Mouse (Mus musculus): ENCODE data around the gene Slc8b1. TPM values are rescaled to one million over a fixed set of nuclear protein-coding genes. Genes with fewer than 3 reads are reported as not detected.

Slc8b1 gene
- total and polyA plus RNA-seq, 3 experiments: 3.2 to 5.8 (median 5.1) TPM

DNA sequence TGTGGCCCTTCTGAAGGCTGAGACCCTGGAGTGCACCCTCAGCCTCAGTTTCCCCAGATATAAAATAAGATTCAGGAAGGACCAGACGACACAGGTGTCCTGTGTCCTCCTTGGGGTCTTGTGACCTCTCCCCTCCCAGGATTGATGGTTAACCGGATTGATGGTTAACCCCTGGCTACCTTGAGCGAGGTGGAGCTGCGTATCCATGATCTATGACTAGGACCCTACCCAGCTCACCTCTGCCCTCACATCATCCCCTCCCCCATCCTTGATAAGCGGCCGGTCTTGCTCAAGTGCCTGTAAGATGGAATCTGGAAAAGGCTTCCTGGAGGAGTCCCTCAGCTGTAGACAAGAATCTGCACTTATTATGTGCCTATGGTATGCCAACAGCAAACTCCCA, 42.1 kb upstream of the Slc8b1 start:
- H3K79me2 ChIP-seq (replicated peaks; ENCODE audit: control insufficient read depth, extremely low read depth, insufficient read depth, poor library complexity, severe bottlenecking): no peaks in the 10 kb centered on the region
- H3K4me1 ChIP-seq (ENCODE audit: control insufficient read depth in 1 of 2, insufficient read depth in 2 of 2): no peaks in the 10 kb centered on the region
- peaks cover 61% of the 10 kb centered on the region for H3K27me3 ChIP-seq (replicated peaks)
- no peak overlapping the region for H3K9ac ChIP-seq (ENCODE audit: insufficient read depth, low read depth)
- in situ Hi-C loops (cut with MboI; ENCODE audit: low pct_ligation_motif_present, low pct_unique_long_range_greater_than_20kb, low sequenced_read_pairs) (no loop called here), dilution Hi-C loops (cut with MboI; ENCODE audit: extremely low pct_ligation_motif_present, extremely low pct_unique_long_range_greater_than_20kb, low sequenced_read_pairs) (no loop called here)
- no peaks in the 10 kb centered on the region for H3K36me3 ChIP-seq (replicated peaks in 1 of 2; ENCODE audit: control insufficient read depth in 1 of 2, insufficient read depth in 1 of 2, low read length in 1 of 2)
- H3K4me2 ChIP-seq (ENCODE audit: insufficient read depth, low read depth, poor library complexity, severe bottlenecking): no peak overlapping the region
- TF ChIP-seq CTCF (conservative IDR thresholded peaks at IDR 0.05 in 1 of 2, IDR thresholded peaks at IDR 0.05 in 1 of 2; ENCODE audit: low read depth in 2 of 2, low read length in 2 of 2) (no peak), USF1 (IDR thresholded peaks at IDR 0.05; ENCODE audit: low read depth, low read length) (no peak), EP300 (IDR thresholded peaks at IDR 0.05; ENCODE audit: low read length) (no peak), SMC3 (IDR thresholded peaks at IDR 0.05; ENCODE audit: low read depth, low read length) (no peak), MXI1 (IDR thresholded peaks at IDR 0.05; ENCODE audit: low read depth, low read length) (no peak), TCF12 (IDR thresholded peaks at IDR 0.05; ENCODE audit: low read depth, low read length) (no peak), ZMIZ1 (IDR thresholded peaks at IDR 0.05; ENCODE audit: low read depth, low read length) (no peak), IRF4 (IDR thresholded peaks at IDR 0.05; ENCODE audit: low read depth, low read length) (no peak), ETS1 (conservative IDR thresholded peaks at IDR 0.05; ENCODE audit: low read depth, low read length) (no peak), JUN (IDR thresholded peaks at IDR 0.05; ENCODE audit: insufficient read depth, low read depth, low read length) (no peak), SIN3A (IDR thresholded peaks at IDR 0.05; ENCODE audit: low read length) (no peak), MAFK (IDR thresholded peaks at IDR 0.05; ENCODE audit: insufficient replicate concordance, low read length) (no peak), MAZ (IDR thresholded peaks at IDR 0.05; ENCODE audit: low read depth, low read length) (no peak), NRF1 (IDR thresholded peaks at IDR 0.05; ENCODE audit: low read depth, low read length) (no peak), RCOR1 (conservative IDR thresholded peaks at IDR 0.05; ENCODE audit: low read depth, low read length) (no peak), BHLHE40 (IDR thresholded peaks at IDR 0.05; ENCODE audit: low read depth, low read length) (no peak)
- no peak overlapping the region for H3K27ac ChIP-seq (ENCODE audit: insufficient read depth, low read depth)
- peaks cover 13% of the 10 kb centered on the region for H3K9me3 ChIP-seq (replicated peaks; ENCODE audit: low read length)
- no peak overlapping the region for H3K4me3 ChIP-seq (replicated peaks in 1 of 3; ENCODE audit: low read depth in 2 of 3, low read length in 2 of 3, poor library complexity in 1 of 3)
- DNase-seq (ENCODE audit: extremely low read depth): no peak

GRCm38 (mm10) chr5:120471538-120471937, 39.4 kb upstream of the Slc8b1 start:
- Histone ChIP-seq H3K27ac (ENCODE audit: insufficient read depth, low read depth) (no peak overlapping the region), H3K4me1 (ENCODE audit: control insufficient read depth in 1 of 2, insufficient read depth in 2 of 2) (no peaks in the 10 kb centered on the region), H3K9ac (ENCODE audit: insufficient read depth, low read depth) (no peak overlapping the region), H3K4me3 (replicated peaks in 1 of 3; ENCODE audit: low read depth in 2 of 3, low read length in 2 of 3, poor library complexity in 1 of 3) (no peak overlapping the region), H3K27me3 (replicated peaks) (peaks cover 66% of the 10 kb centered on the region), H3K36me3 (replicated peaks in 1 of 2; ENCODE audit: control insufficient read depth in 1 of 2, insufficient read depth in 1 of 2, low read length in 1 of 2) (no peaks in the 10 kb centered on the region), H3K9me3 (replicated peaks; ENCODE audit: low read length) (no peaks in the 10 kb centered on the region), H3K4me2 (ENCODE audit: insufficient read depth, low read depth, poor library complexity, severe bottlenecking) (no peak overlapping the region), H3K79me2 (replicated peaks; ENCODE audit: control insufficient read depth, extremely low read depth, insufficient read depth, poor library complexity, severe bottlenecking) (no peaks in the 10 kb centered on the region)
- in situ Hi-C loops (cut with MboI; ENCODE audit: low pct_ligation_motif_present, low pct_unique_long_range_greater_than_20kb, low sequenced_read_pairs): no loop called here
- DNase-seq (ENCODE audit: extremely low read depth): no peak
- TF ChIP-seq MXI1 (IDR thresholded peaks at IDR 0.05; ENCODE audit: low read depth, low read length): no peak
- TF ChIP-seq MAFK (IDR thresholded peaks at IDR 0.05; ENCODE audit: insufficient replicate concordance, low read length): no peak
- no peak for TF ChIP-seq ETS1 (conservative IDR thresholded peaks at IDR 0.05; ENCODE audit: low read depth, low read length)
- no peak for TF ChIP-seq ZNF384 (IDR thresholded peaks at IDR 0.05; ENCODE audit: low read depth, low read length)
- TF ChIP-seq NELFE (IDR thresholded peaks at IDR 0.05; ENCODE audit: low read depth, low read length): no peak
- TF ChIP-seq JUN (IDR thresholded peaks at IDR 0.05; ENCODE audit: insufficient read depth, low read depth, low read length): no peak
- TF ChIP-seq EP300 (IDR thresholded peaks at IDR 0.05; ENCODE audit: low read length): no peak
- no peak for TF ChIP-seq MAX (IDR thresholded peaks at IDR 0.05; ENCODE audit: low read length)
- TF ChIP-seq USF2 (conservative IDR thresholded peaks at IDR 0.05; ENCODE audit: low read depth, low read length): no peak
- TF ChIP-seq IRF4 (IDR thresholded peaks at IDR 0.05; ENCODE audit: low read depth, low read length): no peak
- TF ChIP-seq E2F4 (IDR thresholded peaks at IDR 0.05; ENCODE audit: insufficient replicate concordance, low read depth, low read length): no peak
- TF ChIP-seq ZC3H11A (IDR thresholded peaks at IDR 0.05; ENCODE audit: low read depth, low read length): no peak
- no peak for TF ChIP-seq SIN3A (IDR thresholded peaks at IDR 0.05; ENCODE audit: low read length)
- no peak for TF ChIP-seq CTCF (conservative IDR thresholded peaks at IDR 0.05 in 1 of 2, IDR thresholded peaks at IDR 0.05 in 1 of 2; ENCODE audit: low read depth in 2 of 2, low read length in 2 of 2)
- dilution Hi-C loops (cut with MboI; ENCODE audit: extremely low pct_ligation_motif_present, extremely low pct_unique_long_range_greater_than_20kb, low sequenced_read_pairs): no loop called here
